Mouse (Mus musculus) myocyte (in vitro differentiated cells): ENCODE measurements at regions not wholly inside any gene's neighbourhood (a gene's known extent, or its start where the extent isn't known, plus 50 kb on each side); places are given as distances from the start of the nearest gene placed in this dataset.
"Not testable (repeated sequence)": the region's sequence is repeated elsewhere in the genome, so short reads cannot be mapped to it uniquely, and the experiment has no call there.

Source experiments
- H3K27me3 ChIP-seq: one replicate; pipeline ENCODE4 v1.6.1; 2011; ENCODE audit not compliant: control insufficient read depth, insufficient read depth, insufficient read length
- H3K36me3 ChIP-seq: one replicate; pipeline ENCODE4 v1.6.1; 2011; ENCODE audit not compliant: control insufficient read depth, insufficient read depth
- H3K4me2 ChIP-seq: one replicate; pipeline ENCODE4 v1.6.1; 2011; ENCODE audit warnings: low read depth, control low read depth
- H3K4me3 ChIP-seq: one replicate; pipeline ENCODE4 v1.5.1; 2011; ENCODE audit warnings: mild to moderate bottlenecking, control low read depth, moderate library complexity
- H3K79me2 ChIP-seq: one replicate; pipeline ENCODE4 v1.6.1; 2011; ENCODE audit not compliant: control insufficient read depth, insufficient read depth
- H3ac ChIP-seq: one replicate; pipeline ENCODE4 v1.6.1; 2011; ENCODE audit not compliant: control insufficient read depth, insufficient read length

DNA sequence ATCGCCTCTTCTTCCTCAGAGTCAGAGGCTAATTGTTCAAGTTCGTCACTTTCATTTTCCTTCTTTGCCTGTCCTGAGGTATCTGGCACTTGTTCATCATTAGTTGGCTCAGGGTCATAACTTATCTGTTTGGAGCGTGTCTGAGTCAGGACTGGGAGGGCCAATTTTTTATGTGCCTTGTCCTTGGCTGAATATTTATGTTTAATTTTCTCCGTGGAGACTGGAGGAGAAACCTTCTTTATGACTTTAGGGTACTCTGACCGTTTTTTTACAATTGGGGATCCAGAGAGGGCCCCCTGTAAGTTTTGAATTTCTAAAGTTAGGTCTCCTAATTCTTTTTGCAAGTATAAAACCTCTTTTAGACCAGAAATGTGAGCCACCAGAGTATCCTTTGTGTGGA lies 1000.2 kb upstream of the Edil3 start:
- not testable (repeated sequence) for H3K79me2 ChIP-seq, H3K4me3 ChIP-seq, H3K36me3 ChIP-seq, H3ac ChIP-seq, H3K27me3 ChIP-seq
- peak overlapping the region; percentile 42 for H3K4me2 ChIP-seq
